Mouse (Mus musculus) G1E (cell line): Measurements from ENCODE around the gene 9330182L06Rik.

Source experiments
- CTCF ChIP-seq: IDR thresholded peaks from 2 replicates; pipeline ENCODE4 v1.5.1; 2012; ENCODE audit warnings: low read depth, low read length, inconsistent platforms, mixed read lengths
- GATA1 ChIP-seq: IDR thresholded peaks from 2 replicates; pipeline ENCODE4 v1.6.1; 2012; ENCODE audit warnings: borderline replicate concordance, low read length, inconsistent platforms, mixed read lengths
- GATA2 ChIP-seq: IDR thresholded peaks from 2 replicates; pipeline ENCODE4 v1.6.1; 2012; ENCODE audit warnings: low read depth, low read length, inconsistent platforms, borderline replicate concordance

GRCm38 (mm10) chr5:9296550-9296928 lies 30.6 kb downstream of the 9330182L06Rik start:
- no peak for TF ChIP-seq CTCF
- TF ChIP-seq GATA1, result no peak
- TF ChIP-seq GATA2, result no peak
